12 mouse cellular contexts compared by ENCODE assay signal in the genomic region with DNA sequence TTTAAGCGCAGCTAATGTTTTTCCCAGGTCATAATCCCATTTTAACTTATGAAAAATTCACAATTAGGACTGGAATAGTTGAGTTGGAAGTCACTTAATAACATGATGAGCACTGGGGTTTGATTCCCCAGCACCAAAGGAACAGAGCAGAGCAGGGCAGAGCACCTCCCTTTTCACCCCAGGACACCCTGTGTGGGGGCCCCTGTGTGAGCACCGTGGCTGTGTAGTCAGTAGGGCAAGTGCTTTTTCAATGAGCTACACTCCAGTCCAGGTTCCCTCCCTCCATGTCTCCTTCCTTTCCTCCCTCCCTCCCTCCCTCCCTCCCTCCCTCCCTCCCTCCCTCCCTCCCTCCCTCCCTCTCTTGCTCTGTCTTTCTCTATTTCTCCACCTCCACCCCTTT.
"Had no signal": no experiment of that assay in that cellular context is flagged by ENCODE, and none has a peak within 500 bp of the region (broad histone marks: within the 10 kb centered on the region; RNA-seq: fewer than 3 reads in every experiment).

No protein-coding gene starts in this region.

- H3K36me3 ChIP-seq: kidney, embryonic 15.5 days; liver, embryonic 13.5 days; midbrain, embryonic 12.5 days; midbrain, embryonic 15.5 days had no signal

- H3K4me3 ChIP-seq: kidney, embryonic 15.5 days; left cerebral cortex, adult 2 months; liver, embryonic 13.5 days; midbrain, embryonic 12.5 days; midbrain, embryonic 15.5 days had no signal

- DNase-seq: kidney, adult 8-10 months; kidney, postnatal 10 days; kidney, postnatal 36 days; layer of hippocampus, postnatal 36 days; liver, embryonic 13.5 days; lung, embryonic 14.5 days had no signal

- H3K27ac ChIP-seq: kidney, embryonic 15.5 days; left cerebral cortex, adult 2 months; macrophage; midbrain, embryonic 12.5 days; midbrain, embryonic 15.5 days had no signal

- H3K4me2 ChIP-seq: kidney, embryonic 15.5 days; liver, embryonic 13.5 days; lung, embryonic 14.5 days; midbrain, embryonic 12.5 days; midbrain, embryonic 15.5 days had no signal

- ATAC-seq: lung, postnatal 0 days; midbrain, embryonic 15.5 days had no signal

- H3K27me3 ChIP-seq: kidney, embryonic 15.5 days; liver, embryonic 13.5 days; midbrain, embryonic 12.5 days; midbrain, embryonic 15.5 days had no signal

- H3K9ac ChIP-seq: kidney, embryonic 15.5 days; liver, embryonic 13.5 days; lung, embryonic 14.5 days; midbrain, embryonic 12.5 days; midbrain, embryonic 15.5 days had no signal

- H3K9me3 ChIP-seq: kidney, embryonic 15.5 days; liver, embryonic 13.5 days; midbrain, embryonic 12.5 days; midbrain, embryonic 15.5 days had no signal
